Mouse (Mus musculus): ENCODE data around the gene Npw. TPM values are rescaled to one million over a fixed set of nuclear protein-coding genes. Genes with fewer than 3 reads are reported as not detected.

Npw gene
- polyA plus RNA-seq, 1 experiment from 2014 or later = not detected

DNA sequence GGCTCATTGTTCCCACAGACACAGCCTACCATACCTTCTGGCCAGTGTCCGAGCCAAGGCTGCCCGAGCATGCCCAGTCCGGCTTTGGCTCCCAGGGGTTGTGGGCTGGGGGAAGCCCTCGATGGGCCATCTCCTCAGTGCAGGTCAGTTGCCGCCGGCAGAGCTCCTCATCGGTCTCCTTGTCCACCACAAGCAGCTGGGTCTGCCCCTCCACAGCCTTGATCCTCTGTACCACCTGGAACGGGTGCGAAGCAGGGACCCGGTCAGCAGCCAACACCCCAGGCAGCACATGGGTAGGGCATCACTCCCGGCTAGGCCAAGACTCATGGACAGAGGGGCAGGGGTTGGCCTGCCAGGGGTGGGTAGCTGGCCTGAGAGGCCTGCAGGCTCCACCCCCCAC lies 10.8 kb downstream of the Npw start:
- Histone ChIP-seq H3K9me3 (ENCODE audit: control insufficient read depth, low read length) (no peaks in the 10 kb centered on the region), H3K4me2 (ENCODE audit: low read depth, low read length) (no peak overlapping the region), H3K27ac (ENCODE audit: low read depth, low read length) (no peak overlapping the region), H3K27me3 (ENCODE audit: control insufficient read depth, insufficient read depth, low read length) (no peaks in the 10 kb centered on the region; the same call in 1 of the 2 replicates), H3K9ac (replicated peaks; ENCODE audit: low read depth, low read length) (no peak overlapping the region), H3K4me3 (ENCODE audit: low read depth, low read length) (no peak overlapping the region), H3K36me3 (ENCODE audit: control insufficient read depth, insufficient read depth, low read length) (no peaks in the 10 kb centered on the region), H3K4me1 (ENCODE audit: control insufficient read depth, insufficient read depth, low read length) (no peaks in the 10 kb centered on the region)
- WGBS = 83% methylated on average over 11 of the region's 11 CpGs
- ATAC-seq (ENCODE audit: low read depth) = no peak

DNA sequence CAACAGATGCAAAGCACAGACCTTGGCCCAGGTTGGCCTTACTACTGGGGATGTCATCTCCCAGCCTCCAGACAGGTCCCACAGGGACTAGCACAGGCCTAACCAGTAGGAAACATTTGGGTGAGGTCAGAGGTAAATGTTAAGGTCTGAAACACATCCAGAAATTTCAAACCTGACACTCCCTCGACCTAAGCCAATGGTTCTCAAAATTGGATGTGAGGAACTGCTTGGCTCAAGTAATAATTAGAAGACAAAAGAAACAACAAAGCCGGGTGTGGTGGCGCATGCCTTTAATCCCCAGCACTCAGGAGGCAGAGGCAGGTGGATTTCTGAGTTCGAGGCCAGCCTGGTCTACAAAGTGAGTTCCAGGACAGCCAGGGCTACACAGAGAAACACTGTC lies 11.9 kb downstream of the Npw start:
- Histone ChIP-seq H3K9me3 (ENCODE audit: control insufficient read depth, low read length) (no peaks in the 10 kb centered on the region), H3K4me2 (ENCODE audit: low read depth, low read length) (no peak overlapping the region), H3K4me1 (ENCODE audit: control insufficient read depth, insufficient read depth, low read length) (no peaks in the 10 kb centered on the region), H3K36me3 (ENCODE audit: control insufficient read depth, insufficient read depth, low read length) (no peaks in the 10 kb centered on the region), H3K27ac (ENCODE audit: low read depth, low read length) (no peak overlapping the region), H3K4me3 (ENCODE audit: low read depth, low read length) (no peak overlapping the region), H3K27me3 (ENCODE audit: control insufficient read depth, insufficient read depth, low read length) (no peaks in the 10 kb centered on the region), H3K9ac (replicated peaks; ENCODE audit: low read depth, low read length) (no peak overlapping the region)
- 89% methylated on average over 4 of the region's 4 CpGs for WGBS
- ATAC-seq (ENCODE audit: low read depth) = no peak

DNA sequence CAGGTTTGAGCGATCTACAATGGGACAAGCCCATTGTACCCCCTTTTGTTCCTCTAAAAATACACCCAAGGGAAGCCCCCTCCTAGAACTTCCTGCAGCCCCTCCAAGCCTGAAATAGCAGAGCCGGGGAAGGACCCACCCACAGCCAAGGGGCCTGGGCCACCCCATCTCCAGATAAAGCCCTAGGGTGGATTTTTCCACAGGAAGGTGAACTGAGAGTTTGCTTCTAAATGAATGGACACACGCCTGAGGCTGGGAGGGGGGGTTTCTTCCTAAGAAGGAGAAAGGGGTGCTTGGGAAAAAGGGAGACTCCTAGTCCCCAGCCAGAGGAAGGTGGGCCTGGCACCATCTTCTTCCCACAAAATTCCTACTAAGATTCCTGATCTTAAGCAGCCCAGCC lies 12.3 kb downstream of the Npw start:
- H3K36me3 ChIP-seq (ENCODE audit: control insufficient read depth, insufficient read depth, low read length) = 0 out of 2 replicates have a peak, but pooled peaks cover 1% of the 10 kb centered on the region
- no peaks in the 10 kb centered on the region for H3K4me1 ChIP-seq (ENCODE audit: control insufficient read depth, insufficient read depth, low read length)
- no peaks in the 10 kb centered on the region for H3K27me3 ChIP-seq (ENCODE audit: control insufficient read depth, insufficient read depth, low read length)
- ATAC-seq (ENCODE audit: low read depth) = no peak
- H3K4me3 ChIP-seq (ENCODE audit: low read depth, low read length) = no peak overlapping the region
- 77% methylated on average over 3 of the region's 3 CpGs for WGBS
- no peaks in the 10 kb centered on the region for H3K9me3 ChIP-seq (ENCODE audit: control insufficient read depth, low read length)
- no peak overlapping the region for H3K9ac ChIP-seq (replicated peaks; ENCODE audit: low read depth, low read length)
- no peak overlapping the region for H3K4me2 ChIP-seq (ENCODE audit: low read depth, low read length)
- H3K27ac ChIP-seq (ENCODE audit: low read depth, low read length) = no peak overlapping the region

DNA sequence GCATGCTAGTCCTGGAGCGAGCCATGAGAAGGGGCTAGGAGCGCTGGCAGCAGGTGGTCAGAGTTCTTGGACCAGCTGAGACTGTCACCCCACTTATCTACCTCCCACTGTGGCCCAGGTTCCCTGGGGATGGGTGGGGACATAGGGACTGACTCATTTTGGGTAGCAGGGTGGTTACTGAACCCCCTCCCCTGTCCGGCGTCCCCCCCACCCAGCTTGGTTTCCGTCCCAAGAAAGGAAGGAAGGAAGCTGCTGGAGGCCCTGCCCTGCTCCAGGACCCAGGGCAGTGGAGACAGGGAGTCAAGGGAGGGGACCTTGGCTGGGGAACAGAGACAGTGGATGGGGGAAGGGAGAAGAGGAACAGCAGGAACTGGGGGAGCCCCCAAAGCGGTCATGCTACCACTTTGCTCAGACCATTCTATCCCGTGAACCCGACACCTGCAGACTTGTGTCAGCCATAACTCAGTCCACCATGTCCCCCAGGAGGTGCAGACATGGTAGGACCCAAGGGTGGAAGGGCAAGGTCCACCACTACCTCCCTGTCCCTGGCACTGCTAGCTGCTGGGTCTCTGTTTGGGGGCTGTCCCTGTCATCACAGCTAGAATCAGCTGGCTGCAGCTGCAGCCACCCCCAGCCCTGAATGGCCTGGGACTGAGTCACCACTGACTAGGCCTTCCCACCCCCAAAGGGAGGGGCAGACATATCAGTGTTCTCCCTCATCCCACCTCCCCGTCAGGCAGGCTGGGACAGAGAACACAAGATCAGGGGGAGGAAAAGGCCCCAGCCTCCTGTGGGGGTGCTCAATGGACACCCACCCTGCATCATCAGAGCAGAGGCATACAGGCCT lies 13.2 kb downstream of the Npw start:
- H3K27me3 ChIP-seq (ENCODE audit: control insufficient read depth, insufficient read depth, low read length) = no peaks in the 10 kb centered on the region
- ATAC-seq (ENCODE audit: low read depth) = no peak
- H3K36me3 ChIP-seq (ENCODE audit: control insufficient read depth, insufficient read depth, low read length) = 0 out of 2 replicates have a peak, but pooled peaks cover 4% of the 10 kb centered on the region
- 83% methylated on average over 9 of the region's 9 CpGs for WGBS
- H3K27ac ChIP-seq (ENCODE audit: low read depth, low read length) = 0 out of 2 replicates have a peak overlapping the region, but pooled peaks have one; percentile 44
- H3K4me3 ChIP-seq (ENCODE audit: low read depth, low read length) = no peak overlapping the region
- no peaks in the 10 kb centered on the region for H3K4me1 ChIP-seq (ENCODE audit: control insufficient read depth, insufficient read depth, low read length)
- H3K4me2 ChIP-seq (ENCODE audit: low read depth, low read length) = no peak overlapping the region
- no peak overlapping the region for H3K9ac ChIP-seq (replicated peaks; ENCODE audit: low read depth, low read length)
- no peaks in the 10 kb centered on the region for H3K9me3 ChIP-seq (ENCODE audit: control insufficient read depth, low read length)

DNA sequence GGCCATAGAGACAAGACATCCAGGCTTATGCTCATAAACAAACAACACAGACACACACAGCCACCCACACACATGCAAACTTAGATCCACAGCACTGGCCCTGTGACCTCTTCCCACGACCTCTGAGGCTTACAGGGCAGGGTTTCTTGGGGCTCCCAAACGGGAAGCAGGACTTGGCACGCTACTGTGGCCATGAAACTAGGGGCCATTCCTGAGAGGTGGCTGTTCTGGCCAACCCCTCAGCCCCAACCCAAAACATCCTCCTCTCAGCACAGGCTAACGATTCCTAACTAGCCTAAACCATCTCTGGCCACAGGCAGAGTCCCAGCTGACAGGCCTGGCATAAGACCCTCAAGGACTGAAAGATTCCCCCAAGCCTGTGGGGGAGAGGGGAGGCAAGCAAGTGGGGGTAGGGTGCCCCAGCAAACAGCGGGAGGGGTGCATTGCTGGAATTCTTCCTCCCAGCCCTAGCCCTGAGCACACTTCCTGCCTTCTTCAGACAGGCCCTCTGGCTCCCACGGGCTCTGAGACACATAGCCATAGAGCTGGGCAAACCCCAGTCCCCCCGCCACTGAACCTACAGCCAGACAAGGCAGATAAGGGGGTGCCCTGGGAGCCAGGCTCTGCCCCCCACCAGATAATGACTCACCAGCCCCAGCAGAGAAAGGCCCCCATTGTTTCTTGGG lies 14.1 kb downstream of the Npw start:
- no peaks in the 10 kb centered on the region for H3K9me3 ChIP-seq (ENCODE audit: control insufficient read depth, low read length)
- H3K27me3 ChIP-seq (ENCODE audit: control insufficient read depth, insufficient read depth, low read length) = no peaks in the 10 kb centered on the region
- 0 out of 2 replicates have a peak, but pooled peaks cover 3% of the 10 kb centered on the region for H3K4me1 ChIP-seq (ENCODE audit: control insufficient read depth, insufficient read depth, low read length)
- no peak for ATAC-seq (ENCODE audit: low read depth)
- 63% methylated on average over 7 of the region's 7 CpGs for WGBS
- 0 out of 2 replicates have a peak, but pooled peaks cover 4% of the 10 kb centered on the region for H3K36me3 ChIP-seq (ENCODE audit: control insufficient read depth, insufficient read depth, low read length)
- H3K27ac ChIP-seq (ENCODE audit: low read depth, low read length) = no peak overlapping the region
- no peak overlapping the region; the same call in 1 of the 2 replicates for H3K9ac ChIP-seq (replicated peaks; ENCODE audit: low read depth, low read length)
- H3K4me3 ChIP-seq (ENCODE audit: low read depth, low read length) = no peak overlapping the region
- H3K4me2 ChIP-seq (ENCODE audit: low read depth, low read length) = no peak overlapping the region

DNA sequence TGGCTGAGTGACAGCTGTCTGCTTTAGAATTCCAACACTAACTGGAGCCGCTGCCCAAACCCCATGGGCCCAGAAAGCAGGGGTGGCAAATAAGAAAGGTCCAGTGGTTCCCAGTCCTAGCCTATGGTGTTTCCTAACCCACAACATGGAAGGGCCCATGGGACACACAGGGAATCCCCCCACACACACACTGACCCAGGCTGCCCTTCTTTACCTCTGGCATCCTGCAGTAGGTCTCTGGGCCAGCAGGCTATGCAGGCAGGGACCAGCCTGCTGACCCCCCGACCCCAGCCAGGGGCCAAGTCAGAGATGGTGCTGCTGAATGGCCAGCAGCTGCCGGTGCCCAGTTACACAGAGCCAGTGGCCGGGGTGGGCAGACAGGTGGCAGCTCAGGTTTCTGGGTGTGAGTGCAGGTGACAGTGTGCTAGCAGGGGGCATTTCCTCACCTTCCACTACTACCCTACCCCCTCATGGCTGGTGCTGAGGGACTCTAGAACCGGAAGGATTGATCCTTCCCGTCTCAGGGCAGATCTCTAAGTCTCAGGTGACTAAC lies 15.4 kb downstream of the Npw start:
- no peaks in the 10 kb centered on the region for H3K27me3 ChIP-seq (ENCODE audit: control insufficient read depth, insufficient read depth, low read length)
- no peak overlapping the region for H3K9ac ChIP-seq (replicated peaks; ENCODE audit: low read depth, low read length)

DNA sequence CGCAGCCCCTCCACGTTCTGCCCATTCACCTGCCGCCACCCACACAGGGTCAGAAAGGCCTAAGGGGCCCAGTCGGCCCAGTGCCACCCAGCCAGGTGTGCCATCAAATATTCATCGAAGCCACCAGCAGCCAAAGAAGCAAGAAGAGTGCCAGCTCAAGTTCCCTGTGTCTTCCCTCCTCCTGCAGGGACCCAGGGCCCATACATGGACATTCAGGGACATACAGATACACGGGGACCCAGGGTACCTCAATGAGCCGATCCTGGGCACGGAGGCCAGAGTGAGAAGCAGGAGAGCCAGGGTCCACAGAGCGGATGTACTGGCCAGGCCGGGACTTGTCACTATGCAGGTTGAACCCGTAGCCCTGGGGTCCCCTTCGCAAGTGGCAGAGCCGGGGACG lies 16.3 kb downstream of the Npw start:
- no peaks in the 10 kb centered on the region for H3K27me3 ChIP-seq (ENCODE audit: control insufficient read depth, insufficient read depth, low read length)

More for the DNA sequence above, 15.4 kb downstream of the Npw start:
- Histone ChIP-seq H3K4me3 (ENCODE audit: low read depth, low read length) (no peak overlapping the region), H3K4me2 (ENCODE audit: low read depth, low read length) (no peak overlapping the region), H3K36me3 (ENCODE audit: control insufficient read depth, insufficient read depth, low read length) (0 out of 2 replicates have a peak, but pooled peaks cover 4% of the 10 kb centered on the region), H3K9me3 (ENCODE audit: control insufficient read depth, low read length) (no peaks in the 10 kb centered on the region), H3K4me1 (ENCODE audit: control insufficient read depth, insufficient read depth, low read length) (0 out of 2 replicates have a peak, but pooled peaks cover 3% of the 10 kb centered on the region), H3K27ac (ENCODE audit: low read depth, low read length) (no peak overlapping the region)
- ATAC-seq (ENCODE audit: low read depth) = no peak
- 83% methylated on average over 6 of the region's 6 CpGs for WGBS

DNA sequence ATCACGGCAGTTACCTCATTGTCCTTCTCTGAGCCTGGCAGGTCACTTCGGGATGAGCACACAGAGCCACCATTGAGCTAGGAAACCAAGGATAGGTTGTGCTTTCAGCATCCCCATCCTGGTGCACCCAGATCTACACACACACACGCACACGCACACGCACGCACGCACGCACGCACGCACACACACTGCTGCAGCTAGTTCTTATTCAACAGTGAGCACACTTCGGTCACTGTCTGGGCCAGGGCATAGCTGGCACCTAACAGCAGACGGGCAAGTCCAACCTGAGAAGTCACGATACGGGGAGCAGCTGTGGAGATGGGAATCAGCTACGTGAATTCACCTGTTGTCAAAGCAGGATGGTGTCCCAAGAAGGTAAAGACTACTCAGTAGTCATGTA lies 17.7 kb downstream of the Npw start:
- H3K27me3 ChIP-seq (ENCODE audit: control insufficient read depth, insufficient read depth, low read length) = no peaks in the 10 kb centered on the region
- no peak overlapping the region for H3K9ac ChIP-seq (replicated peaks; ENCODE audit: low read depth, low read length)
- WGBS = 93% methylated on average over 15 of the region's 15 CpGs
- H3K4me2 ChIP-seq (ENCODE audit: low read depth, low read length) = no peak overlapping the region
- ATAC-seq (ENCODE audit: low read depth) = no peak
- no peak overlapping the region for H3K4me3 ChIP-seq (ENCODE audit: low read depth, low read length)
- H3K9me3 ChIP-seq (ENCODE audit: control insufficient read depth, low read length) = no peaks in the 10 kb centered on the region
- 0 out of 2 replicates have a peak, but pooled peaks cover 4% of the 10 kb centered on the region for H3K36me3 ChIP-seq (ENCODE audit: control insufficient read depth, insufficient read depth, low read length)
- H3K4me1 ChIP-seq (ENCODE audit: control insufficient read depth, insufficient read depth, low read length) = 0 out of 2 replicates have a peak, but pooled peaks cover 3% of the 10 kb centered on the region
- H3K27ac ChIP-seq (ENCODE audit: low read depth, low read length) = no peak overlapping the region

More for the DNA sequence above, 16.3 kb downstream of the Npw start:
- Histone ChIP-seq H3K27ac (ENCODE audit: low read depth, low read length) (no peak overlapping the region), H3K4me1 (ENCODE audit: control insufficient read depth, insufficient read depth, low read length) (0 out of 2 replicates have a peak, but pooled peaks cover 3% of the 10 kb centered on the region), H3K4me3 (ENCODE audit: low read depth, low read length) (no peak overlapping the region), H3K9ac (replicated peaks; ENCODE audit: low read depth, low read length) (no peak overlapping the region), H3K9me3 (ENCODE audit: control insufficient read depth, low read length) (no peaks in the 10 kb centered on the region), H3K36me3 (ENCODE audit: control insufficient read depth, insufficient read depth, low read length) (0 out of 2 replicates have a peak, but pooled peaks cover 4% of the 10 kb centered on the region), H3K4me2 (ENCODE audit: low read depth, low read length) (no peak overlapping the region)
- no peak for ATAC-seq (ENCODE audit: low read depth)
- 89% methylated on average over 14 of the region's 14 CpGs for WGBS

Measured in neural tube, embryonic 14.5 days (tissue).